Mouse (Mus musculus) erythroblast, embryonic 14.5 days (primary cell): ENCODE data around the gene Epha6.

Source experiments
- GATA1 ChIP-seq: IDR thresholded peaks from 2 replicates; pipeline ENCODE4 v1.6.1; 2012; ENCODE audit warnings: low read length, inconsistent platforms, mixed read lengths
- TAL1 ChIP-seq: IDR thresholded peaks from 3 replicates; pipeline ENCODE4 v1.6.1; 2012; ENCODE audit warnings: low read length, inconsistent platforms, mixed read lengths

DNA sequence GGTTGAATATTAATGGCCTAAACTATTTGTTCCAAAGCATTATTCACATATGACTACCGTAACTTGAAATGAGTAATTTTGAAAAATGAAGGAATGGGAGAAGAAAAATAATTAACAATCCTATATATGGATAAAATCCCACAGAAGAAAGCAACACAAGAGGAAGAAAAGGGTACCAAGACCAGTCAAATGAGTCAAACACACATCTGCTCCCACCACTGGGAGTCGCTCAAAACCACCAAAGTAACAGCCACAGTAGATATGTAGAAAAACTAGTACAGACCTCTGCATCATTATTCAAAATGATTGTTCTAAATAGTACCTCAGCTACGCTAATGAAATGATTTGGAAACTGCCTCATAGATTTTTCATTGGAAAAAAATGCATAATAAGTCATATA is 20.0 kb downstream of the Epha6 start:
- TF ChIP-seq GATA1 (no peak), TAL1 (no peak)
